Mouse (Mus musculus) cerebellum, adult 2 months (tissue): ENCODE data around the gene Esyt2.

Source experiments
- CTCF ChIP-seq: fragments of 200-500 bp; IDR thresholded peaks from 2 replicates; pipeline ENCODE4 v1.5.1; 2011; ENCODE audit warnings: low read depth, mild to moderate bottlenecking, control low read depth, low read length, moderate library complexity, borderline replicate concordance; ENCODE audit not compliant: insufficient read depth
- POLR2A ChIP-seq: fragments of 200-500 bp; IDR thresholded peaks from 2 replicates; pipeline ENCODE4 v1.6.1; 2011; ENCODE audit warnings: low read length, control low read depth, borderline replicate concordance; ENCODE audit not compliant: insufficient read depth

DNA sequence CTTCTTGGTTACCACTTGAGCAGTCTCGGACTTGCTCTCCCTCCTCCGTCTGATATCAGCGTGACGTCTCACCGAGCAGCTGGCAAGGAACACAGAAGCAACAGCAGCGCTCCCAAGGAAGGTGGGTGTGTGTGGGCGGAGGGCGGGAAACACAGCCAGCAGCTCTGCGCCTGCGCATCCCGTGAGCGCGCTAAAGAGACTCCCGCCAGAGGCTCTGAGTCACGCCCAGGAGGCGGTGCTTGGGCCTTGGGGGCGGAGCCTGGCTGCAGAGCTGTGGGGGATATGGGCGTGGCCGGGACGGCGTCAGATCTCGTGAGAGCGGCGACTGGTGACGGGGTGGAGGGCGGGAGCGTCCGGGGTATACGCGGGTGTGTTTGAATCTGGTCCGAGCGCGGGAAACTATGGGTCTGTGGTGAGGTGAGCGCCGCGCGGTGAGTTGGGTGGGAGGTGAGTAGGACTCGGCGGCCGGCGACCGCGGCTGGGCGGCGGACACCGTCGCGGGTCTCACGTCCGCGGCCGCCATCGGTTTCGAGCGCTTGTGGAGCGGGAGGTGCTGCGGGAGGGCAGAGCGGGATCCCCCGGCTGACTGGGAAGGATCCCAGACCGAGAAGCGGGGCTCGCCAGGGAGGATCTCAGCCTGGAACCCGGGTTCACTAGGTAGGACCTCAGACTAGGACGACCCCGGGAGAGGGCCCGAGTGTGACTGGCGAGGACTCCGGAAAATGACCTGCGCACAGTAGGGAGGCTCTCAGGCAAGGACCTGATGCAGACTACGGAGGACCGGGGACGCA lies 124.2 kb downstream of the Esyt2 start, which contains the start of gene Ncapg2:
- TF ChIP-seq CTCF (no peak), POLR2A (no peak)
